Mouse (Mus musculus) ES-E14 (cell line): ENCODE measurements around the gene Dctn1. TPM values are rescaled to one million over a fixed set of nuclear protein-coding genes. Genes with fewer than 3 reads are reported as not detected.

Experiments used
- DNase-seq: peaks from one replicate; pipeline ENCODE4 v3.0.0-alpha.2; 2013; ENCODE audit warnings: low read depth, low spot score
- H3K27ac ChIP-seq: 2 replicates; pipeline ENCODE4 v1.5.1; 2012; ENCODE audit warnings: low read depth, mild to moderate bottlenecking, low read length, moderate library complexity, mixed read lengths; ENCODE audit not compliant: poor library complexity, insufficient read depth, severe bottlenecking
- H3K36me3 ChIP-seq: 2 replicates; pipeline ENCODE4 v1.6.1; 2012; ENCODE audit warnings: mild to moderate bottlenecking, low read length, moderate library complexity, mixed read lengths; ENCODE audit not compliant: control insufficient read depth, poor library complexity, insufficient read depth, severe bottlenecking
- H3K4me1 ChIP-seq, 2 experiments: fragments of 150-350 bp in 1 of 2; sonication (generic) in 1 of 2; 2 replicates each; pipeline ENCODE4 v1.6.1; 2012; ENCODE audit warnings: low read length in 2 of 2, mild to moderate bottlenecking in 1 of 2, mixed read lengths in 1 of 2; ENCODE audit not compliant: control insufficient read depth in 2 of 2, insufficient read depth in 2 of 2, poor library complexity in 1 of 2
- H3K4me3 ChIP-seq, 2 experiments: fragments of 150-350 bp in 1 of 2; sonication (generic) in 1 of 2; 2 replicates each; pipeline ENCODE4 v1.5.1; 2012; ENCODE audit warnings: low read length in 2 of 2, low read depth in 1 of 2, mild to moderate bottlenecking in 1 of 2, mixed read lengths in 1 of 2; ENCODE audit not compliant: insufficient read depth in 1 of 2, poor library complexity in 1 of 2, severe bottlenecking in 1 of 2
- H3K9ac ChIP-seq: 2 replicates; pipeline ENCODE4 v1.6.1; 2012; ENCODE audit warnings: low read depth, mild to moderate bottlenecking, low read length, mixed read lengths; ENCODE audit not compliant: poor library complexity, insufficient read depth, severe bottlenecking
- H3K9me3 ChIP-seq: fragments of 150-350 bp; sonication (generic); 2 replicates; pipeline ENCODE4 v1.6.1; 2012; ENCODE audit warnings: low read depth, mild to moderate bottlenecking, low read length; ENCODE audit not compliant: control insufficient read depth, insufficient read depth
- CHD2 ChIP-seq: IDR thresholded peaks from 2 replicates; pipeline ENCODE4 v1.6.1; 2014; ENCODE audit warnings: mild to moderate bottlenecking, low read depth, low read length, inconsistent platforms
- HCFC1 ChIP-seq: IDR thresholded peaks from 2 replicates; pipeline ENCODE4 v1.6.1; 2012; ENCODE audit warnings: low read length, inconsistent platforms, borderline replicate concordance; ENCODE audit not compliant: insufficient read depth
- MAFK ChIP-seq: IDR thresholded peaks from 2 replicates; pipeline ENCODE4 v1.6.1; 2014; ENCODE audit warnings: mild to moderate bottlenecking, low read depth, low read length, inconsistent platforms; ENCODE audit not compliant: insufficient read depth
- ZC3H11A ChIP-seq: IDR thresholded peaks from 2 replicates; pipeline ENCODE4 v1.6.1; 2012; ENCODE audit warnings: low read depth, mild to moderate bottlenecking, inconsistent platforms, low read length, borderline replicate concordance
- ZNF384 ChIP-seq: IDR thresholded peaks from 2 replicates; pipeline ENCODE4 v1.6.1; 2012; ENCODE audit warnings: low read depth, low read length, inconsistent platforms
- in situ Hi-C, 2 experiments: fragments of 600-800 bp; cut with MboI; formaldehyde crosslinking; loops; one replicate each; pipeline ENCODE4 v1.15.1; 2025; ENCODE audit warnings: low sequenced_read_pairs in 2 of 2, inconsistent platforms in 1 of 2; ENCODE audit not compliant: unreplicated experiment in 2 of 2
- total RNA-seq: library from RNA; depleted of rRNA; stranded (reverse); fragments of 300-350 nt; gene quantifications from 2 replicates; pipeline ENCODE4 v1.2.3, GENCODE M21; 2012

Dctn1 gene
- total RNA-seq, 1 experiment = 40.6 TPM

DNA sequence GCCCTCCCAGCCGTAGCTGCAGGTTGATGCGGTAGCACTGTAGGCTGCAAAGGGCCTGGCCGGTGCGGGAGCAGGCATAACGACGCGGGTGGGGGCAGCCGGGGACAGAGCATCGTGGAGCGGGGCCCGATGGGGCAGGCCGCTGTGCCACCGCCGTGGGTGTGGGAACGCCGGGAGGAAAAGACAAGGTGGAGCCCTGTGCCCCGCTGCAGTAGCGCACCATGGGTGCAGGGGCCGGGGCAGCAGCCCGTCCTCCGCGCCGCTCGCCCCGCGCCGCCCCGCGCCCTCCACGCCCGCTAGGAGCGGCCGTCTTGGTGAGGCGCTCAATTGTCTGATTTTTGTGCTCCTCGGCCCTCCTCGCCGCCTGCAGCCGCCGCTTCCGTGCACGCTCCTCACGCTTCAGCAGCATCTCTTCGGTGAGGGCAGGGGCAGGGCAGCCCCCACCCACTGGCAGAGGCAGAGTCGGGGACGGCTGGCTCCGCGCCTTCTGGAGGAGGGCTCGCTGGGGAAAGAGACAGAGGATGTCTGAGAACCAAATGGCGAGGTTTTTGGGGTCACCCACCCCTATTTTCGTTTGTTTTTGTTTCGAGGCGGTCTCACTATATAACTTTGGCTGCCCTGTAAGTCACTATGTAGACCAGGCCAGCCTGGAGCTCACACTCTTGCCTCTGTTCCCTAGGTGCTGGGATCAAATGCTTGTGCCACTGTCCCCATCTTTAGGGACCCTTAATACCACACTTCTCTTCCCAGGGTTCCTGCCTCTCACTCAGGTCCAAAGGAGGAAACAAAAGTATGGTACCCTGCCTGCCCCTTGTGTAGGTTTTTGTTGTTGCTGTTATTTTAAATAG, 43.6 kb upstream of the Dctn1 start:
- no peak for DNase-seq
- in situ Hi-C loops = no loop called here
- no peaks in the 10 kb centered on the region for H3K9me3 ChIP-seq
- H3K9ac ChIP-seq = peak overlapping the region; percentile 82
- peaks cover 0 to 3% of the 10 kb centered on the region in 2 experiments; a peak in 2 of 4 replicates for H3K4me1 ChIP-seq
- TF ChIP-seq ZC3H11A = no peak
- TF ChIP-seq CHD2 = no peak
- no peak for TF ChIP-seq ZNF384
- no peak for TF ChIP-seq HCFC1
- no peak for TF ChIP-seq MAFK
- H3K27ac ChIP-seq = no peak overlapping the region
- H3K36me3 ChIP-seq = peaks cover 4% of the 10 kb centered on the region; the same call in 1 of the 2 replicates
- peak overlapping the region; percentile 78 to 90 for H3K4me3 ChIP-seq

DNA sequence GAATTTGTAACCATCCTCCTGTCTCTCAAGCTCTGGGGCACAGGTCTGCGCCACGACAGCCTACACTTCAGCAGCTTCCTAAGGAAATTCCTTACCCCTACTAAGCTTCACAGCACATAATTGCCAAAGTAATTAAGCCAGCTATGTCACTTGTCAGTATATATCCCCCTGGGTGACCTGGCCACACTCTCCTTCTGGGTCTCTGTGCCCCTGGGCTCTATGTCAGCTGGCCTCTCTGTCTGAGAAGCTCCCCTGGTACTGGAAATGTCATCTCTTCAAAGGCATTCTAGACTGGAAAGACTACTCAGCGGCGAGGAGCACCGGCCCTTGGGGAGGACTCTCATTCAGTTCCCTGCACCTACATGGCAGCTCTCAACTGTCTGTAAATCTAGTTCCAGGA, 42.8 kb upstream of the Dctn1 start:
- no peaks in the 10 kb centered on the region for H3K9me3 ChIP-seq
- peaks cover 0 to 3% of the 10 kb centered on the region in 2 experiments; a peak in 2 of 4 replicates for H3K4me1 ChIP-seq

DNA sequence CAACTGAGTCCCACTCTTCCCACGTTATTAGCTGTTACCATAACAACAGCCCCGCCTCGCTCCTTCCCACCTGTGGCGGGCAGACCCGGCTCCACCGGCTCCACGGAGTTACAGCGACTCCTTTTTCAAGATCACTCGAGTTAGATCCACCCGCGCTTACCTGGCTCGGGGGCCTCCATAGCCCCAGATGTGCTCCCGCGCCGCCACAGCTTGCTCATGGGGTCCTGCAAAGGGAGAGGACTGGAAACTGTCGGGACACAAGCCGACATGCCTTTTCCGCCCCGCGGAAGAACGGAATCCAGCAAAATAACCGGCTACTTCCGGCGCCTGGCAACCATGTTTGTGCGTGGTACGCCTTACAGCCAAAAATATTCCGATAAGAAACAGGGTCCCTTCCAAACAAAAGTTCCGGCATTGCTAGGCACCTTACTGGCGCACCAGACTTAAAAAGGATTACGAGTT, 40.8 kb upstream of the Dctn1 start:
- Histone ChIP-seq H3K4me3 (peak overlapping the region; percentile 91 to 94), H3K9me3 (no peaks in the 10 kb centered on the region), H3K4me1 (peaks cover 0 to 3% of the 10 kb centered on the region in 2 experiments; a peak in 2 of 4 replicates), H3K36me3 (no peaks in the 10 kb centered on the region), H3K27ac (no peak overlapping the region), H3K9ac (peak overlapping the region; percentile 89)
- in situ Hi-C loops = no loop called here
- peak; percentile 93 for DNase-seq
- TF ChIP-seq CHD2 (peak; percentile 71), MAFK (no peak), HCFC1 (peak; percentile 90)

More for the DNA sequence above, 42.8 kb upstream of the Dctn1 start:
- H3K9ac ChIP-seq = no peak overlapping the region
- H3K4me3 ChIP-seq = no peak overlapping the region
- TF ChIP-seq HCFC1 = no peak
- no peak for TF ChIP-seq ZNF384
- TF ChIP-seq MAFK = no peak
- in situ Hi-C loops = no loop called here
- DNase-seq = no peak
- no peak overlapping the region for H3K27ac ChIP-seq
- H3K36me3 ChIP-seq = peaks cover 4% of the 10 kb centered on the region; the same call in 1 of the 2 replicates

- no peaks in the 10 kb centered on the region for H3K36me3 ChIP-seq
- in situ Hi-C loops = no loop called here
- peak within 1 kb of the TSS; percentile 91 to 94 for H3K4me3 ChIP-seq
- TF ChIP-seq MAFK (no peak), CHD2 (no peak; the same call in 1 of the 2 replicates), ZNF384 (no peak), ZC3H11A (no peak), HCFC1 (no peak)
- no peaks in the 10 kb centered on the region for H3K9me3 ChIP-seq
- peak within 1 kb of the TSS; percentile 89 for H3K9ac ChIP-seq
- peaks cover 0 to 3% of the 10 kb centered on the region in 2 experiments; a peak in 2 of 4 replicates for H3K4me1 ChIP-seq
- no peak for DNase-seq
- H3K27ac ChIP-seq = no peak within 1 kb of the TSS
Observed at GRCm38 (mm10) chr6:83125331-83125730, 40.4 kb upstream of the Dctn1 start, which contains the start of gene Ino80b. TSS of gene Ino80b (minus strand) at chr6:83125431.
